In the genomic region with DNA sequence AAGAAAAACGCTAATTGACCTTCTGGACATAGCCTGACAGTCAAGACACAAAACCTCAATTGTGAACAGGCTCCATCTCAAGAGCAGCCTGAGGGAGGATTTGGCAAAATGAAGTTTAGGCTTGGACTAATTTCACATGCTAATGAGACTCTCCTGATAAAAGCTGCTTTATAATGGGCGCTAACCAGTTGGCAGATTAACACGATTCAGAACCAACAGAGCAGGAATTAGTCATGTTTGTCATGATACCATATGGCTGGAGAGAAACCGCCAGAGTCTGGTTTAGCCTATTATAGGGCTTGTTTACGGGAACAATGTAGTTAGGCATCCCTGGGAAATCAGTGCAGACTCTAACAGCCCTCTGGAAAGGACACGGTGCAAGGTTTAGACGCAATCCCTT, we compare ENCODE assay signal across 10 mouse cellular contexts.
A peak's percentile ranks its signal among the peaks of the same experiment; 100 is the strongest.
DNase-seq lines count a peak whose midpoint lies in the region; ATAC-seq and TF ChIP-seq lines count a peak whose summit lies in the region.
"Had no signal": no experiment of that assay in that cellular context is flagged by ENCODE, and none has a peak within 500 bp of the region (broad histone marks: within the 10 kb centered on the region; RNA-seq: fewer than 3 reads in every experiment).

No protein-coding gene starts in this region.

- H3K27ac ChIP-seq in hindbrain, embryonic 13.5 days: peak overlapping the region; percentile 83
- H3K27ac ChIP-seq in midbrain, embryonic 13.5 days: peak overlapping the region; percentile 86
- H3K27ac ChIP-seq: liver, embryonic 13.5 days had no signal

- no peak for TF ChIP-seq POLR2A in lung, adult 2 months (IDR thresholded peaks at IDR 0.05; ENCODE audit: borderline replicate concordance, extremely low read depth, low read depth, low read length)

- no peak overlapping the region for H3K4me2 ChIP-seq in hindbrain, embryonic 13.5 days
- no peak overlapping the region for H3K4me2 ChIP-seq in midbrain, embryonic 13.5 days (replicated peaks)
- H3K4me2 ChIP-seq: liver, embryonic 13.5 days had no signal

- no peaks in the 10 kb centered on the region for H3K27me3 ChIP-seq in hindbrain, embryonic 13.5 days
- no peaks in the 10 kb centered on the region for H3K27me3 ChIP-seq in midbrain, embryonic 13.5 days
- H3K27me3 ChIP-seq: liver, embryonic 13.5 days had no signal

- peaks cover 40% of the 10 kb centered on the region for H3K4me1 ChIP-seq in hindbrain, embryonic 13.5 days (replicated peaks)
- peaks cover 49% of the 10 kb centered on the region for H3K4me1 ChIP-seq in midbrain, embryonic 13.5 days (replicated peaks)
- H3K4me1 ChIP-seq in lung, adult 2 months (ENCODE audit: control insufficient read depth, insufficient read depth, low read length): peaks cover 5% of the 10 kb centered on the region
- H3K4me1 ChIP-seq: liver, embryonic 13.5 days had no signal

- intact Hi-C loops in heart, postnatal 25 days (cut with DNase I): no loop called here

- no peak for ATAC-seq in cerebellum, adult (ENCODE audit: insufficient number of reproducible peaks, low FRiP score, low TSS enrichment)
- ATAC-seq in hindbrain, embryonic 13.5 days (ENCODE audit: low FRiP score): peak; percentile 85
- ATAC-seq in midbrain, embryonic 13.5 days: peak; percentile 89

- peak; percentile 1 for DNase-seq in cerebellum, adult 8-10 months
- DNase-seq in embryo, embryonic 11 days: peak; percentile 57
- no peak for DNase-seq in urinary bladder, adult 18-20 months (ENCODE audit: low spot score in 2 of 2)
- DNase-seq in lung, adult 2 months: no peak
- no peak for DNase-seq in heart, postnatal 25 days (ENCODE audit: low spot score)
- DNase-seq: kidney, postnatal 4 days; liver, embryonic 13.5 days had no signal

- H3K36me3 ChIP-seq in hindbrain, embryonic 13.5 days: no peaks in the 10 kb centered on the region
- H3K36me3 ChIP-seq in midbrain, embryonic 13.5 days: no peaks in the 10 kb centered on the region
- H3K36me3 ChIP-seq: liver, embryonic 13.5 days had no signal

- no peak overlapping the region for H3K9ac ChIP-seq in hindbrain, embryonic 13.5 days
- no peak overlapping the region for H3K9ac ChIP-seq in midbrain, embryonic 13.5 days (replicated peaks)
- H3K9ac ChIP-seq: liver, embryonic 13.5 days had no signal

- H3K4me3 ChIP-seq in hindbrain, embryonic 13.5 days: no peak overlapping the region
- no peak overlapping the region for H3K4me3 ChIP-seq in midbrain, embryonic 13.5 days (replicated peaks)
- no peak overlapping the region for H3K4me3 ChIP-seq in lung, adult 2 months (replicated peaks; ENCODE audit: extremely low read depth, low read depth, low read length)
- H3K4me3 ChIP-seq: liver, embryonic 13.5 days had no signal

- WGBS in hindbrain, embryonic 13.5 days: 11% methylated on average over 7 of the region's 7 CpGs
- 7% methylated on average over 7 of the region's 7 CpGs for WGBS in midbrain, embryonic 13.5 days
- 51% methylated on average over 7 of the region's 7 CpGs for WGBS in lung, adult 2 months

- no peaks in the 10 kb centered on the region for H3K9me3 ChIP-seq in hindbrain, embryonic 13.5 days
- H3K9me3 ChIP-seq in midbrain, embryonic 13.5 days: no peaks in the 10 kb centered on the region
- H3K9me3 ChIP-seq: liver, embryonic 13.5 days had no signal

- no peak for TF ChIP-seq CTCF in lung, adult 2 months (IDR thresholded peaks at IDR 0.05; ENCODE audit: insufficient read depth, low read length)

Comparison
In these comparisons a context has a peak if more than half of its experiments do, and no peak if none do; other contexts are left out.
1. DNase-seq: peak in cerebellum, adult 8-10 months (single experiment) and embryo, embryonic 11 days (single experiment); none in urinary bladder, adult 18-20 months (0 of 2), lung, adult 2 months (single experiment) and heart, postnatal 25 days (single experiment).